Mouse (Mus musculus) erythroblast, embryonic 14.5 days (primary cell): ENCODE results near the gene Flrt1.

ENCODE experiments used
- GATA1 ChIP-seq: IDR thresholded peaks from 2 replicates; pipeline ENCODE4 v1.6.1; 2012; ENCODE audit warnings: low read length, inconsistent platforms, mixed read lengths
- TAL1 ChIP-seq: IDR thresholded peaks from 3 replicates; pipeline ENCODE4 v1.6.1; 2012; ENCODE audit warnings: low read length, inconsistent platforms, mixed read lengths

- TF ChIP-seq TAL1, result no peak
- no peak for TF ChIP-seq GATA1
Measured at GRCm38 (mm10) chr19:7057126-7057721, 48.3 kb downstream of the Flrt1 start.
